Mouse (Mus musculus) cerebellum, adult 2 months (tissue): ENCODE data around the gene Cldn34b2.

Experiments
- CTCF ChIP-seq: fragments of 200-500 bp; IDR thresholded peaks from 2 replicates; pipeline ENCODE4 v1.5.1; 2011; ENCODE audit warnings: low read depth, mild to moderate bottlenecking, control low read depth, low read length, moderate library complexity, borderline replicate concordance; ENCODE audit not compliant: insufficient read depth
- POLR2A ChIP-seq: fragments of 200-500 bp; IDR thresholded peaks from 2 replicates; pipeline ENCODE4 v1.6.1; 2011; ENCODE audit warnings: low read length, control low read depth, borderline replicate concordance; ENCODE audit not compliant: insufficient read depth

DNA sequence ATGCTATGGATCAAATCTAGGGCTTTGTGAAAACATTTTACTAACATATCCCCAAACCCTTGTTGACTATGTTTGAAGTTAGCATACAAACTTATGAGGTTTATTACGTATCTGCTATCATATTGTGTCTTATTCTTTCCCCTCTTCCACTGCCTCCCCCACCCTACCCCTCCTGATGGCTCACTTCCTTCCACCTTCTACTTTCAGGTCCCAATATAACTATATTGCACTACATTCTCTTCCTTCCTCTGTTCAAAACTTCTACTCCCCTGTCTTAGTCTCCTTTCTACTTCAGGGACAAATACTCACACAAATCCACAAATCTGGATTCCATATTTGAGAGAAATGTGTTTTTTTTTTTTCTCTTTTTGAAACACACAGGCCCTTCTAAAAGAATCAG, 35.3 kb upstream of the Cldn34b2 start:
- TF ChIP-seq CTCF (no peak), POLR2A (no peak)
